Mouse (Mus musculus): ENCODE measurements around the gene Uchl5. TPM values are rescaled to one million over a fixed set of nuclear protein-coding genes. Genes with fewer than 3 reads are reported as not detected.
A peak's percentile ranks its signal among the peaks of the same experiment; 100 is the strongest.

Uchl5 gene
- total and polyA plus RNA-seq, 2 experiments from 2014 or later, result 9.2 to 63.0 TPM

DNA sequence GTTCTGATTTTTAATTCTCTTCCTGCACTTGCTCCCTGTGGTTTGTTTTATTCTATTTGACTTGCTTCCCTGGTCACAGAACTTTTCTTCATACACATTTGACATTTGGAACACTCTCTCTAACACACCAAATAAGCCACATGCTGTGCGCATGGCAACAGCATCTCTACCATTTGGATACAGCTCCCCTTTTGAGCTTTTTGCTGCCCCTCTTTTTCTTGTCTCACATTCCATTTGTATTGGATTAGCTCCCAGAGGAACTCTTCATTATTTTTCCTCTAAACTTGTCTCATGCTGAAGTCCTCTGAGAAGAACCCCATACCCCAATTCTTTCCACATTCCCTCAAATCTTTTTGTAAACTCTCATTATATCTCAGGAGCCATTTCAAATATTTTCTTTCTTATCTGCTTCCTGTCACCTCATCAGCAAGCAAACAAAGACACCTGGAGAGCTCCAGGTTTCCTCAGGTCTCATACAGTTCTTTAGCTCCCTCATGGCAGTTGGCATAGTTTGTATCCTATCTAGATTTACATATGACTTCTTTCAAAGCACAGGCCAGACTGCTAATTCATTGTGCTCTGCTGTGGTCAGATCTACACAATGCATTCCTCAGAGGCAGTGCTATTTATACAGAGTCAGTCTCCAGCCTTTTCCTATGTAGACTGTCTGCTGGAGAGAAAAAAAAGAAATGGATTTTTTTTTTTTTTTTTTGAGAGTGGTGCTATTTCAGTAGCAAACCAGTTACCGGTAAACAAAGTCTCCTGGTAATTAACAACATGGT lies 43.2 kb downstream of the Uchl5 start:
- 21% methylated on average over 2 of the region's 2 CpGs for WGBS
- DNase-seq (ENCODE audit: low spot score), result peak; percentile 64
- no peak overlapping the region for H3K9ac ChIP-seq (replicated peaks; ENCODE audit: low read length, poor library complexity, severe bottlenecking)
- no peak for TF ChIP-seq CTCF (IDR thresholded peaks at IDR 0.05)
- H3K9me3 ChIP-seq (ENCODE audit: low read length), result no peaks in the 10 kb centered on the region
- no peaks in the 10 kb centered on the region for H3K36me3 ChIP-seq (ENCODE audit: insufficient read depth, low read length)
- no peak overlapping the region for H3K4me3 ChIP-seq (ENCODE audit: low read depth, low read length)
- 0 out of 2 replicates have a peak, but pooled peaks have one; percentile 41 for ATAC-seq (ENCODE audit: low FRiP score)
- no peaks in the 10 kb centered on the region for H3K27me3 ChIP-seq (ENCODE audit: insufficient read depth, low read length)
- H3K4me2 ChIP-seq (ENCODE audit: low read depth, low read length, poor library complexity, severe bottlenecking), result no peak overlapping the region
- no peaks in the 10 kb centered on the region for H3K4me1 ChIP-seq (ENCODE audit: insufficient read depth, low read length)
- no peak overlapping the region for H3K27ac ChIP-seq (ENCODE audit: low read depth, low read length)

DNA sequence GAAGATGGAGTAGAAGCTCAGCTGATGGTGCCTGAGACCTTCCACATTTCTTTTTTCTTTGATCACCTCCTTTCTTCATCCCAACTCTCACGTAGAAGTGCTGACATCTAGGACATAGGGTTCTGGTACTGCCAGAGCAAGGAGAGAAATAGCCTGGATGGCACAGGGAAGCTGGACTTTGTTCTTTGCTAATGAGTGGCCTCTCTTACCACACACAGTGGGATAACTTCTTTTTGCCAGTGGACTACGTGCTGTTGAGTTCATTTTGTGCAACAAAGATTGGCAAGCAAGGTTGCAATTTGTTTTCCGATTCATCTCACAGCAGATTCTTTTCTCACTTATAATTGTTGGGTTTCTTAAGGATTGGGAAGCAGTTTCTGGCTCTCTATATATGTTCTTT lies 45.6 kb downstream of the Uchl5 start:
- 90% methylated on average over 3 of the region's 3 CpGs for WGBS
- no peak for ATAC-seq (ENCODE audit: low FRiP score)
- no peak overlapping the region for H3K4me2 ChIP-seq (ENCODE audit: low read depth, low read length, poor library complexity, severe bottlenecking)
- no peak overlapping the region for H3K27ac ChIP-seq (ENCODE audit: low read depth, low read length)
- no peak for TF ChIP-seq CTCF (IDR thresholded peaks at IDR 0.05)
- no peak overlapping the region for H3K9ac ChIP-seq (replicated peaks; ENCODE audit: low read length, poor library complexity, severe bottlenecking)
- H3K4me3 ChIP-seq (ENCODE audit: low read depth, low read length), result no peak overlapping the region
- no peaks in the 10 kb centered on the region for H3K9me3 ChIP-seq (ENCODE audit: low read length)
- H3K27me3 ChIP-seq (ENCODE audit: insufficient read depth, low read length), result no peaks in the 10 kb centered on the region
- H3K36me3 ChIP-seq (ENCODE audit: insufficient read depth, low read length), result no peaks in the 10 kb centered on the region
- DNase-seq (ENCODE audit: low spot score), result no peak
- H3K4me1 ChIP-seq (ENCODE audit: insufficient read depth, low read length), result no peaks in the 10 kb centered on the region

DNA sequence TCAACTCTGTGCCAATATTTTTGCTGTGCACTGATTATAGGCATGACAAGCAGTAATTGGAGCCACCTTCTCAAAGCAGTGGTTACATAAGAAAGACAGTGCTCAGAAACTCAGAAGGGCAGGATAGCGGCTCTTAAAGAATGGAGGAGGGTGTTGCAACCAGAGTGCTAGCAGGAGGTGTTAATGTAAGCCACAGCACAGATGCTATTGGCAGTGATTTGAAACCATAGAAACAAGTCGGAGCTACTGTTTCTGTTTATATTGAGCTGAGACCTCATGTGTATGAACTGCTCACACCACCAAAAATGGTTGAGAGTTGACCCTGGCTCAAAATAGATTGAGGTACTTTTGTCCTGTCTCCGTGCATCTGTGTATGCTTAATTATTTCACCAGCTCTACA lies 53.6 kb downstream of the Uchl5 start:
- Histone ChIP-seq H3K27ac (ENCODE audit: low read depth, low read length) (no peak overlapping the region), H3K4me2 (ENCODE audit: low read depth, low read length, poor library complexity, severe bottlenecking) (no peak overlapping the region), H3K9me3 (ENCODE audit: low read length) (no peaks in the 10 kb centered on the region), H3K4me1 (ENCODE audit: insufficient read depth, low read length) (no peaks in the 10 kb centered on the region), H3K9ac (replicated peaks; ENCODE audit: low read length, poor library complexity, severe bottlenecking) (no peak overlapping the region), H3K36me3 (ENCODE audit: insufficient read depth, low read length) (no peaks in the 10 kb centered on the region), H3K27me3 (ENCODE audit: insufficient read depth, low read length) (no peaks in the 10 kb centered on the region), H3K4me3 (ENCODE audit: low read depth, low read length) (no peak overlapping the region)
- WGBS, result 62% methylated on average over 3 of the region's 3 CpGs
- no peak for TF ChIP-seq CTCF (IDR thresholded peaks at IDR 0.05)
- ATAC-seq (ENCODE audit: low FRiP score), result no peak
- no peak for DNase-seq (ENCODE audit: low spot score)

DNA sequence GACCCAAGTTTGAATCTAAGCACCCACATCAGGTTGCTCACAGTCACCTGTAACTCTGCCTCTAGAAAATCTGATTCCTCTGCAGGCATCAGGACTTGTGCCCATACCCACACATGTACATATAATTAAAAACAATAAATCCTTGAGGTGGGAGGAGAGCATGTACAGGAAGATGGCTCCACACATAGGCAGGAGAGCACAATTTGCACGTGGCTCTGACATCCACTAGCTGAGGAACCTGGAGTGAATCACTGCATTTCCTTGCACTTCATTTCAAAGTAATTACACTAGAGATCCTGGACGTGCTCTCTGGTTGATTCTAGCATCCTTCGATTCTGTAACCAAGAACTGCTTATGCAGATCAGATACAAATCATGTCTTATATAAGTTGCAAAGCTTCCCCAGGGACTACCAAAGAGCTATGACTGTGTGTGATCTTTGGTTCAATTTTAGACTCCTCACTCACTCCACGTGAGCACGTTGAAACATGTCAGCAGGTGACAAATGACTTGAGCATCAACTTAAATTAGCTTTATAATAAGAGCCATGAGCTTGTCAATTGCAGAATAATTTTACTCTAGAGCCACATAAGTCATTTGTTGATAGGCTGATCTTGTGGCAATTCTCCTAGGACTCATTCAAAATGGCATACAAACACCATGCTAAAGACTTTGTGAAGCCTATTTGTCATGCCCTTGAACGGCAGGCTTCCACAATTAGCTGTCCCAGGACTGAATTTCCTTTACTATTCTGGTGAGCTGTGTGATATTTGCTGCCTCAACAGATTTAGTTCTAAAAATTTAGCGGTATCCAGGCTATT lies 59.5 kb downstream of the Uchl5 start:
- no peak overlapping the region for H3K4me2 ChIP-seq (ENCODE audit: low read depth, low read length, poor library complexity, severe bottlenecking)
- no peak for DNase-seq (ENCODE audit: low spot score)
- no peaks in the 10 kb centered on the region for H3K9me3 ChIP-seq (ENCODE audit: low read length)
- H3K4me1 ChIP-seq (ENCODE audit: insufficient read depth, low read length), result no peaks in the 10 kb centered on the region
- H3K27ac ChIP-seq (ENCODE audit: low read depth, low read length), result no peak overlapping the region
- H3K27me3 ChIP-seq (ENCODE audit: insufficient read depth, low read length), result no peaks in the 10 kb centered on the region
- no peak for ATAC-seq (ENCODE audit: low FRiP score)
- H3K4me3 ChIP-seq (ENCODE audit: low read depth, low read length), result no peak overlapping the region
- H3K36me3 ChIP-seq (ENCODE audit: insufficient read depth, low read length), result no peaks in the 10 kb centered on the region
- TF ChIP-seq CTCF (IDR thresholded peaks at IDR 0.05), result no peak
- 36% methylated on average over 7 of the region's 7 CpGs for WGBS
- no peak overlapping the region for H3K9ac ChIP-seq (replicated peaks; ENCODE audit: low read length, poor library complexity, severe bottlenecking)

DNA sequence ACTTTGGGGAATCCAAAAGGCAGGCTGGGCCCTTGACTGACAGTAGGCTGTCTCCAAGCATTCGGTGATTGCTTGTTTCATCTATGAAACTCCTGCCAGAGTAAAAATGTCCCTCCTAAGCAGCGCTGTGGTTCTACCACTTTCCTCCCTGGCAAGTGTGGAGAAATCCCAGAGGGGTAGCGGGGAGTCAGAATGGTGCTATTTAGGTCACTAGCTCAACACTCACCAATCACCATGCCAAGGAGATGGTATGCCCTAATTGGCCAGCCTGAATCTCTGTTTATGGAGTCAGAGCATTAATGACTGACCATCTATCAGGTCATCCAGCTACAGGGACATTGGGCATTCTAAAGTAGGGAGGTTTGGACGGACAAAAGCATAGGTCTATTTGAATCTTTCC lies 60.6 kb downstream of the Uchl5 start:
- Histone ChIP-seq H3K4me2 (ENCODE audit: low read depth, low read length, poor library complexity, severe bottlenecking) (no peak overlapping the region), H3K9ac (replicated peaks; ENCODE audit: low read length, poor library complexity, severe bottlenecking) (no peak overlapping the region), H3K9me3 (ENCODE audit: low read length) (no peaks in the 10 kb centered on the region), H3K27me3 (ENCODE audit: insufficient read depth, low read length) (no peaks in the 10 kb centered on the region), H3K4me1 (ENCODE audit: insufficient read depth, low read length) (no peaks in the 10 kb centered on the region), H3K36me3 (ENCODE audit: insufficient read depth, low read length) (no peaks in the 10 kb centered on the region), H3K27ac (ENCODE audit: low read depth, low read length) (no peak overlapping the region), H3K4me3 (ENCODE audit: low read depth, low read length) (no peak overlapping the region)
- no peak for TF ChIP-seq CTCF (IDR thresholded peaks at IDR 0.05)
- 92% methylated on average over 4 of the region's 4 CpGs for WGBS
- ATAC-seq (ENCODE audit: low FRiP score) (no peak), DNase-seq (ENCODE audit: low spot score) (no peak)

DNA sequence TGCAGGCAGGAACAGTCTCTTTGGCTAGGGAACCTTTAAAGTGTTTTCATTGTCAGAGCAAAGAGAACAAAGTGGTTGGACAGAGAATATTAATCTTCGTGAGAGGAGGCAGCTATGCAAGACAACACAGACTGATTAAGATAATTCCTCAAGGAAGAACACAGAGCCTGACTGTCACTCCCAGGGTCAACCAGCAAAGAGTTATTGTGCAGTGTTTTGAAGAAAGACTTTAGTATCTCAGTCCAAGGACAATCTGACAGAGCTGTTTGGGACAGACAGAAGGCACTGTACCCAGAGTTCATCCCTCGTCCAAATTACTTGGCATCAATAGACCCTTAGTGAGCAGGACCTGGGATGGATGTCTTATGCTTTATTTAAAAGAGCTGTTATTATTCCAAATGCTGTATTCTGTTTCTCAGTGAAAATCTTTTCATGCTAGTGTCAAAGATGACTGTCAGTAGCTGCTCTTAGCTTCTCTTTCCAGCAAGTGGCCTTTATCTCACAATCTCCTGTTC lies 61.9 kb downstream of the Uchl5 start:
- ATAC-seq (ENCODE audit: low FRiP score), result no peak
- Histone ChIP-seq H3K9me3 (ENCODE audit: low read length) (no peaks in the 10 kb centered on the region), H3K27me3 (ENCODE audit: insufficient read depth, low read length) (no peaks in the 10 kb centered on the region), H3K36me3 (ENCODE audit: insufficient read depth, low read length) (no peaks in the 10 kb centered on the region), H3K4me2 (ENCODE audit: low read depth, low read length, poor library complexity, severe bottlenecking) (no peak overlapping the region), H3K4me3 (ENCODE audit: low read depth, low read length) (no peak overlapping the region), H3K27ac (ENCODE audit: low read depth, low read length) (no peak overlapping the region), H3K9ac (replicated peaks; ENCODE audit: low read length, poor library complexity, severe bottlenecking) (no peak overlapping the region), H3K4me1 (ENCODE audit: insufficient read depth, low read length) (no peaks in the 10 kb centered on the region)
- no peak for DNase-seq (ENCODE audit: low spot score)
- no peak for TF ChIP-seq CTCF (IDR thresholded peaks at IDR 0.05)
- WGBS, result 49% methylated on average over 2 of the region's 2 CpGs

Measured in midbrain, postnatal 0 days (tissue).